Mouse (Mus musculus): ENCODE measurements at regions not wholly inside any gene's neighbourhood (a gene's known extent, or its start where the extent isn't known, plus 50 kb on each side); places are given as distances from the start of the nearest gene placed in this dataset.

- TF ChIP-seq MAFK (IDR thresholded peaks at IDR 0.05; ENCODE audit: insufficient read depth, low read depth, low read length) (no peak), ZC3H11A (IDR thresholded peaks at IDR 0.05; ENCODE audit: borderline replicate concordance, low read depth, low read length) (no peak), HCFC1 (IDR thresholded peaks at IDR 0.05; ENCODE audit: borderline replicate concordance, insufficient read depth, low read length) (no peak), ZNF384 (IDR thresholded peaks at IDR 0.05; ENCODE audit: low read depth, low read length) (no peak), CHD2 (IDR thresholded peaks at IDR 0.05; ENCODE audit: low read depth, low read length) (no peak)
Observed at GRCm38 (mm10) chr6:103832301-103832700, 321.9 kb downstream of the Chl1 start.

All from ES-E14 (cell line).